Mouse (Mus musculus) thymus, postnatal 36 days (tissue): ENCODE data around the gene Thap4.
A peak's percentile ranks its signal among the peaks of the same experiment; 100 is the strongest.
"Not testable (repeated sequence)": the region's sequence is repeated elsewhere in the genome, so short reads cannot be mapped to it uniquely, and the experiment has no call there.

Experiments used
- DNase-seq, 2 experiments: peaks; one replicate each; pipeline ENCODE4 v3.0.0; 2022; ENCODE audit warnings: mixed read lengths in 2 of 2

Thap4 gene

GRCm38 (mm10) chr1:93754573-93755290 is at the start of gene Thap4:
Thap4 (minus strand) TSS chr1:93754864.
- peak; percentile 85 to 89 for DNase-seq

DNA sequence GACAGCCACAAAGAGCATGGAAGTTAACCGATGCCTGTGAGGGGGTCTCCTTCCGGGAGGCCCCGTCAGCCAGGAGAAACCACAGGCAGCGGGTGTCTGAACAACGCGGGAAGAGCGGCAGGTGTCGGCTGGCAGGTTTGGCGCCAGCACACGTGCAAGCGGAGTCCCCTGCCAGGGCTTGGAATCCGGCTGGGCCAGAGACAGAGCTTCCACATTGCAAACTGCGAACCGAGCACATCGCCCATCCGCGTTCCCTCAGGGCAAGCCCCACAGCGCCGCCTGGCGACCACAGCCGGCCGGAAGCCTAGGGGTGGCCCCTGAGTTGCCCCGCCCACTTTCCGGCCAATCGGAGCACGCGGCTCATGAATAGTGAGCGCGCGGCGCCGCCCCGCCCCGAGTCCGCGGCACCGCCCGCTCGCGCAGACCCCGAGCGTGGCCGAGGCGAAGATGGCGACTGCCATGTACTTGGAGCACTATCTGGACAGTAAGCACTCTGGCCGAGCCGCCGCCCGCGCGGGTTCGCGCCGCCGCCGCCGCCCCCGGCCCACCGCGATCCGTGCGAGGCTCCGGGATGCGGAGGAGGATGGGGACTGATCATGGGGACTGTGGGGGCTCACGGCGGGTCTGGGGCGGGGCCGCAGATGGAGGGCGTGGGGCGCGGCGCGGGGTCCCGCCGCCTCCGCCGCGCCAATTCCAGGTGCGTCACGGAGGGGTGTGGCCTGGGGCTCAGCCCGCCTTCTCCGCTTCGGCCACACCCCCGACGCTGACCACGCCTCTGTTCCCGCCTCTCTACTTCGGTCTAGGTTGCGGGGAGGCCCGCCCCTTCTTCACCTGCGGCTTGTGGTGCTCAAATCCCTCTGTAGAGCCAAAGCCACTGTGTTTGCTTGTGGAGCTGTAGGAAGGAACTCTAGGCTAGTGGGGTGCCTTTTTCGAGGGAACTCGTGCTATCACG is 49.2 kb upstream of the Thap4 start, which contains the start of gene Ing5:
Gene Ing5 (plus strand): TSS at position 410 of the 952 bp plus-strand sequence.
- peak; percentile 99 to 100 for DNase-seq

- no peak for DNase-seq
Measured at GRCm38 (mm10) chr1:93802771-93803170, 48.1 kb upstream of the Thap4 start.

DNA sequence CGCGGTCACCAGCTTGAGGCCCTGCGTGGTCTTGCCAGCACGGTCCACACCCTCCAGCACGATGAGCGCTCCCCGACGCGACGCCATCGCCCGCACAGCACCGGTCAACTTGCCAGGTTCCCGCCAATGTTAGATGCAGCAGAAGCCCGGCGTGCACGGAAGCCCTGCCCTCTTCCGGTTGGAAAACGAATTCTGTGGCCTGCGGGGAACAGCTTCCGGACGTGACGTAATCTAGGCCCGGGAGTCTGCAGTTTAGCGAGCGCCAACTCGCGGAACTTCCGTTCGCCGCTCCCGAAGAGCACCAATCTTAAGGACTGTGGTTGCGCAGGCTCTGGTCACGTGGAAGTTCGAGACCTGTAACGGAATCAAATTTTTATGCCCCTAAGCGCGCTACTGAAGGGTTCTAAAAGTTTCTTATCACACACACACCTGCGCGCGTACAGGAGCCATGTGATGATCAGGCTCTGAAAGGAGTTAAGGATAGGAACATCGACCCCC is 47.1 kb upstream of the Thap4 start, which contains the start of gene Dtymk:
Gene Dtymk (minus strand): TSS at position 194 of the 498 bp plus-strand sequence.
- peak; percentile 90 to 93 for DNase-seq

DNA sequence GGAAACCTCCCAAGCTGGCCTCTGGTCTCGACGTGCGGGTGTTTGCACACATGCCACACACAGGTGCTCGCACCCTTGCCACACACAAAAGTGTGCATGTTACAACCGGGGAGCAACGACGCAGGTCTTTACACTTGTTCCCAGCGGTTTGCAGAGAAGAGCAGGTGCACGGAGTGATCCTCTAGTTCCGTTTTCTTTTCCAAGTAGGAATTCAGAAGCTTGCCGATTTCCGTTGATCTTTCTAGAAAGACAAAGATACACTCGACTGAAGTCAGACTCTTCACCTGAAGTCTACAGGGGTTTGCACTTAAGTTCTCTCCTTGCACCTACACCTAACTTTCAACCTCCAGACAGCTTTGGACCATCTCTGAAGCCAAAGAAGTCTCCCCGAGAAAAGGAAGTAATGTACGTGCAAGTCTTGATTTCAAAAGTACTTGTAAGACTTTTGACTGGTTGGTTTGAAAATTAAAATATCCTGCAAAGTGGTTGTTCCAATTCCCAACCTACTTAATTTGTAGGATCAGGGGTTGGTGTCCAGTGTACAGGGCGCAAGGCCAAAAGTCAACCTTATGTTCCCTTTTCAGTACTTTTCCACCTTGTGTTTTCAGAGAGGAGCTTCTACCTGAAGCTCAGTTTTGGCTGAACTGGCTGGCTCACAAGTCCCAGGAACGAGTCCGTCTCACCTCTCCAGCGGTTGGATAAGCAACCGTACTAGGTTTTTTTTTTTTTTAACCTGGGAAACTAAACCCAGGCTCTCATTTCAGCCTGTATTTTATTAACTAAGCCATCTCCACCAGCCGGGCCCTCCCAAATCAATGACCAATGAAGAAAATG is 46.2 kb upstream of the Thap4 start:
- DNase-seq: no peak

- DNase-seq: no peak
Measured at GRCm38 (mm10) chr1:93795886-93796285, 41.2 kb upstream of the Thap4 start.

DNA sequence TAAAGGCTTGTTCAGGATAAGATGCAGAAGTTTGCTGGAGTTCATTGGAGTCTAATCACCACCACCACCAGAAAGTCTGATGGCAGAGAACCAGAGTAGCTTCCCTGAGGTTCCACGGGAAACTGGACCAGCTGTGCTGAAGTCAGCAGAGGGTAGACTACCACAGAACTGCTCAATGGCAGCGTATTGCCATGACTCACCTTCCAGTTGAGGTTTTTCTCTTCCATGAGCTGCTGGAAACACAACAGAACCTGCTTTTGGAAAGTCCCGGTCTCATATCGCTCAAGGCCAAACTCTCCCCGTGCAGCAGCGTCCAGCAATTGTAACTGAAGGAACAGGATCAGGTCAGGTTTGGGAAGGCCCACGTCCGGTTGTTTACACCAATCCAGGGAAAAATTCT is 39.9 kb upstream of the Thap4 start:
- DNase-seq: no peak

- no peak for DNase-seq
Measured at GRCm38 (mm10) chr1:93786912-93787311, 32.2 kb upstream of the Thap4 start.

GRCm38 (mm10) chr1:93776686-93777085 is 22.0 kb upstream of the Thap4 start:
- DNase-seq: no peak

GRCm38 (mm10) chr1:93769901-93770300 is 15.2 kb upstream of the Thap4 start:
- no peak for DNase-seq

DNA sequence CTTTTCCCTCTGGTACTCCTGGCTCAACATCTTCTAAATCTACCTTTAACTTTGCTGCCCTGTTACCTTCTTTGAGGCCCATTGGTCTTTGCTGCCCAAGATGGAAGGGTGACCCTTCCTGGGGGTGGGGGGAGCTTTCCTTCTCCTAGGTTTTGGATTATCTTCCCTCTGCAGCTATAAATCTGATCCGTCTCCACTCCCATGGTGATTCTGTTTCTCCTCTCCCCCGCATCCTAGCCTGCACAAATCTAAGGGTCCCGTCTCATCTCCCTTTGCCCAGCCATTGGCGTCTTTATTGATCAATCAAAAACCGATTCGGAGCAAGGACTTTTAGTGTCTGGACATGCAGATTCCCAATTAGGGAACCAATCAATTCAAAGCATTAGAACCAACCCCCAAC is 12.9 kb upstream of the Thap4 start:
- no peak for DNase-seq

DNA sequence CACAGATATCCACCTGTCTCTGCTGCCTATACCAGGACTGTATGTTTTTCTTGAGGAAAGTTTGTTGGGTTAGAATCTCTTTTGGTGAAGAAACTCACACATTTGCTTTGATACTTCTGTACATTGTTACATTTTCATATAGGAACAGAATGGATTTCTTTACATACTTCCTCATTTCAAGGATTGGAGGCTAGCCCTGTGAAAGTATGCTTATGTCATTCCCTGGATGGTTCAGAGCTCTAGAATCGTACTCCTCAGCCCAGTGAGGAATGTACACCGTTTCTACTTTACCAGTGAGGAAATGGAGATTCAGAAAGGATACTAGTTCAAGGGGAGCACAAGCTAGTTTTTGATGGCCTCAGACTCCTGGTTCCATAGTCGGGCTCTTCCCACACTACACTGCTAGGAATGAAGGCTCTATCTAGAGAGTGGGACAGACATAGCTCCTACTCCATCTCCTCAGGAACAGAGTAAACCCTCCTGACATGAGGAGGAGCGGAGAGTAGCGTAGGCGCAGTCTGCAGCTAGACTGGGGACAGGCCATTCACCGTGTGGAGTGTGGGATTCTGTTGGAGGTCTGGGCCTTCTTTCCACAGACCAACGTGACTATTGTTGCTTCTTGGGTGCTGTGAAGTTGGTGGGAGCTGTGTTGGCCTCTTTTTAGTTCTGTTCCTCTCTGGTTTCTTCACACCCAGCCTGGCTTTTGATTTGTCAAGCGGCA is 10.4 kb upstream of the Thap4 start:
- DNase-seq: no peak

- DNase-seq: not testable (repeated sequence)
Measured at GRCm38 (mm10) chr1:93763531-93763930, 8.9 kb upstream of the Thap4 start.

DNA sequence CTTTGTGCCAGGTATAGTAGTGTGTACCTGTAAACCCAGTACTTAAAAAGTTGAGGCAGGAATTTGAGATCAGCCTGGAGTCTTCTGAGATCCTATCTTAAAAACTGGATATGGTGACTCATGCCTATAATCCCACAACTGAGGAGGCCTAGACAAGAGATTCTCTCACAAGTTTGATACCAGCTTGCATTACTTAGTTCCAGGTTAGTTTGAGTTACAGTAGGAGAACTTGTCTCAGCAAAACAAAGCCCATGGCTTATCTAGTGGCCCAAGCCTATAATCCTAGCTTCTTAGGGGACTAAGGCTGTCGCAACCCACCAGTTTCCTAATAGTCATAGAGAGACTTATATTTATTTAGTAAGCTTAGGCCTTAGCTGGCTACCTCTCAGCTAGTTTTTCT is 5.4 kb upstream of the Thap4 start:
- DNase-seq: no peak

- no peak for DNase-seq
Measured at GRCm38 (mm10) chr1:93756154-93756553, 1.5 kb upstream of the Thap4 start.

DNA sequence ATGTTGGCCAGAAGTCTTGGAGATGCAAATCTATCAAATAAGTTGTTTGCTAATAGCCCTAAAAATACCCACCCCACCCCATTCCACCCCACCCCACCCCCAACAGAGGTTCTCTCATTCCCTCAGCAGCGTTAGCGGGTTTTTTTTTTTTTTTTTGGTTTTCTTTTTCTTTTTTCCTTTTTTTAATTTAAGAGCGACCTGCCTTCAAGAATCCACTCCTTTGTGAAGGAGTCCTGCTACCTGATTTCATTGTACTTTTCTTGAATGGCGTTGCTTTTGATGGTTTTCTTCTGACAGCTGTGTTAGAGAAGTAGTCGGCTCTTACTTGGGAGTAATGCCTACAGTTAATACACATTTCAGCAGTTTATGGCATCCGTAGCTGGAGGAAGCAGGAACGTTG is 954 bp upstream of the Thap4 start:
- no peak for DNase-seq

DNA sequence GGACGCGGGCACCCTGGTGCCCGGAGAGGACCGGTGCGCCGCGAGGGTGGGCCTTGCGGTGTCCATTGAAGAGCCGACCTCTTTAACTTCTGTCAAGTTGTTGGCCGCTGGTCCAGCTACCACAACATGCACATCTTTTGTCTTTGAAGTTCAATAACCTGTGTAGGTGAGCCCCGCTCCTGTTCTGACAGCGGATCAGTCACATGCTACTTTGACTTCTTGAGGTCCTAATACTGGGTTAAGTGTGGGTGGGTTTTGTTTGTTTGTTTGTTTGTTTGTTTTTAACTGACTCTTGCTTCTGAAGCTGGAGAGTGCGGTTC is 587 bp upstream of the Thap4 start:
- DNase-seq: no peak

GRCm38 (mm10) chr1:93753911-93754572 is 622 bp downstream of the Thap4 start:
- DNase-seq: peak in 1 of 2 experiments; percentile 46

GRCm38 (mm10) chr1:93751290-93751689 is 3.4 kb downstream of the Thap4 start, which contains the start of gene Atg4b:
Atg4b (plus strand) TSS chr1:93751500.
- no peak for DNase-seq

- DNase-seq: no peak
Measured at GRCm38 (mm10) chr1:93748539-93748938, 6.1 kb downstream of the Thap4 start.

GRCm38 (mm10) chr1:93746179-93746578 is 8.5 kb downstream of the Thap4 start:
- DNase-seq: no peak
